Mouse (Mus musculus): Measurements from ENCODE around the gene Haus4. TPM values are rescaled to one million over a fixed set of nuclear protein-coding genes. Genes with fewer than 3 reads are reported as not detected.

Gene Haus4
- polyA plus RNA-seq, 1 experiment from 2014 or later: 27.3 TPM

- H3K27ac ChIP-seq (ENCODE audit: low read depth, low read length): peak overlapping the region; percentile 75
- DNase-seq (ENCODE audit: low spot score) (peak; percentile 7), ATAC-seq (no peak; the same call in 1 of the 2 replicates)
- peak overlapping the region; percentile 66; the same call in 1 of the 2 replicates for H3K4me2 ChIP-seq (ENCODE audit: low read length)
- no peak overlapping the region for H3K4me3 ChIP-seq (ENCODE audit: low read depth, low read length)
- H3K9me3 ChIP-seq (replicated peaks; ENCODE audit: control insufficient read depth, low read length): no peaks in the 10 kb centered on the region
- H3K4me1 ChIP-seq (ENCODE audit: control insufficient read depth, insufficient read depth, low read length): peaks cover 4% of the 10 kb centered on the region; the same call in 1 of the 2 replicates
- 27% methylated on average over 5 of the region's 5 CpGs for WGBS
- no peaks in the 10 kb centered on the region for H3K36me3 ChIP-seq (ENCODE audit: control insufficient read depth, insufficient read depth, low read length)
- no peaks in the 10 kb centered on the region for H3K27me3 ChIP-seq (replicated peaks; ENCODE audit: control insufficient read depth, insufficient read depth, low read length)
- peak overlapping the region; percentile 72 for H3K9ac ChIP-seq (ENCODE audit: low read length)
These were observed 26.4 kb downstream of the Haus4 start for GRCm38 (mm10) chr14:54528007-54528393.

- peak overlapping the region; percentile 75 for H3K27ac ChIP-seq (ENCODE audit: low read depth, low read length)
- no peaks in the 10 kb centered on the region for H3K27me3 ChIP-seq (replicated peaks; ENCODE audit: control insufficient read depth, insufficient read depth, low read length)
- 1% methylated on average over 18 of the region's 18 CpGs for WGBS
- peaks cover 4% of the 10 kb centered on the region; the same call in 1 of the 2 replicates for H3K4me1 ChIP-seq (ENCODE audit: control insufficient read depth, insufficient read depth, low read length)
- DNase-seq (ENCODE audit: low spot score) (peak; percentile 62), ATAC-seq (peak; percentile 82)
- H3K9me3 ChIP-seq (replicated peaks; ENCODE audit: control insufficient read depth, low read length): no peaks in the 10 kb centered on the region
- H3K9ac ChIP-seq (ENCODE audit: low read length): peak overlapping the region; percentile 72
- peak overlapping the region; percentile 34 for H3K4me3 ChIP-seq (ENCODE audit: low read depth, low read length)
- H3K4me2 ChIP-seq (ENCODE audit: low read length): peak overlapping the region; percentile 66
- no peaks in the 10 kb centered on the region for H3K36me3 ChIP-seq (ENCODE audit: control insufficient read depth, insufficient read depth, low read length)
These were observed 27.0 kb downstream of the Haus4 start for GRCm38 (mm10) chr14:54527227-54528006.

- DNase-seq (ENCODE audit: low spot score): peak; percentile 50
- 20% methylated on average over 6 of the region's 6 CpGs for WGBS
- Histone ChIP-seq H3K4me1 (ENCODE audit: control insufficient read depth, insufficient read depth, low read length) (peaks cover 4% of the 10 kb centered on the region; the same call in 1 of the 2 replicates), H3K9me3 (replicated peaks; ENCODE audit: control insufficient read depth, low read length) (no peaks in the 10 kb centered on the region), H3K9ac (ENCODE audit: low read length) (no peak overlapping the region), H3K36me3 (ENCODE audit: control insufficient read depth, insufficient read depth, low read length) (no peaks in the 10 kb centered on the region), H3K27me3 (replicated peaks; ENCODE audit: control insufficient read depth, insufficient read depth, low read length) (no peaks in the 10 kb centered on the region), H3K4me3 (ENCODE audit: low read depth, low read length) (no peak overlapping the region), H3K27ac (ENCODE audit: low read depth, low read length) (no peak overlapping the region), H3K4me2 (ENCODE audit: low read length) (no peak overlapping the region)
- no peak for ATAC-seq
These were observed 30.8 kb downstream of the Haus4 start for GRCm38 (mm10) chr14:54523600-54523999.

GRCm38 (mm10) chr14:54516710-54517310 is 37.6 kb downstream of the Haus4 start:
- H3K4me2 ChIP-seq (ENCODE audit: low read length): peak overlapping the region; percentile 72
- H3K9me3 ChIP-seq (replicated peaks; ENCODE audit: control insufficient read depth, low read length): no peaks in the 10 kb centered on the region; the same call in 1 of the 2 replicates
- H3K27me3 ChIP-seq (replicated peaks; ENCODE audit: control insufficient read depth, insufficient read depth, low read length): no peaks in the 10 kb centered on the region
- WGBS: 3% methylated on average over 17 of the region's 17 CpGs
- H3K4me3 ChIP-seq (ENCODE audit: low read depth, low read length): peak overlapping the region; percentile 70
- peak overlapping the region; percentile 71; the same call in 1 of the 2 replicates for H3K27ac ChIP-seq (ENCODE audit: low read depth, low read length)
- ATAC-seq (peak; percentile 56; the same call in 1 of the 2 replicates), DNase-seq (ENCODE audit: low spot score) (peak; percentile 5)
- H3K4me1 ChIP-seq (ENCODE audit: control insufficient read depth, insufficient read depth, low read length): peaks cover 8% of the 10 kb centered on the region
- peaks cover 35% of the 10 kb centered on the region for H3K36me3 ChIP-seq (ENCODE audit: control insufficient read depth, insufficient read depth, low read length)
- peak overlapping the region; percentile 76 for H3K9ac ChIP-seq (ENCODE audit: low read length)

- Histone ChIP-seq H3K4me2 (ENCODE audit: low read length) (no peak overlapping the region), H3K4me3 (ENCODE audit: low read depth, low read length) (no peak overlapping the region), H3K27me3 (replicated peaks; ENCODE audit: control insufficient read depth, insufficient read depth, low read length) (no peaks in the 10 kb centered on the region), H3K36me3 (ENCODE audit: control insufficient read depth, insufficient read depth, low read length) (peaks cover 84% of the 10 kb centered on the region), H3K27ac (ENCODE audit: low read depth, low read length) (no peak overlapping the region), H3K9ac (ENCODE audit: low read length) (no peak overlapping the region), H3K4me1 (ENCODE audit: control insufficient read depth, insufficient read depth, low read length) (no peaks in the 10 kb centered on the region), H3K9me3 (replicated peaks; ENCODE audit: control insufficient read depth, low read length) (no peaks in the 10 kb centered on the region; the same call in 1 of the 2 replicates)
- no peak for ATAC-seq
- no peak for DNase-seq (ENCODE audit: low spot score)
- 89% methylated on average over 9 of the region's 9 CpGs for WGBS
These were observed 44.6 kb downstream of the Haus4 start for GRCm38 (mm10) chr14:54509774-54510173.

- Histone ChIP-seq H3K4me3 (ENCODE audit: low read depth, low read length) (no peak overlapping the region), H3K36me3 (ENCODE audit: control insufficient read depth, insufficient read depth, low read length) (peaks cover 19% of the 10 kb centered on the region), H3K4me2 (ENCODE audit: low read length) (no peak overlapping the region), H3K9ac (ENCODE audit: low read length) (no peak overlapping the region), H3K4me1 (ENCODE audit: control insufficient read depth, insufficient read depth, low read length) (no peaks in the 10 kb centered on the region), H3K27ac (ENCODE audit: low read depth, low read length) (no peak overlapping the region), H3K9me3 (replicated peaks; ENCODE audit: control insufficient read depth, low read length) (no peaks in the 10 kb centered on the region; the same call in 1 of the 2 replicates), H3K27me3 (replicated peaks; ENCODE audit: control insufficient read depth, insufficient read depth, low read length) (no peaks in the 10 kb centered on the region)
- 85% methylated on average over 2 of the region's 2 CpGs for WGBS
- ATAC-seq: no peak
- no peak for DNase-seq (ENCODE audit: low spot score)
These were observed 51.3 kb downstream of the Haus4 start for GRCm38 (mm10) chr14:54503092-54503491.

- H3K9me3 ChIP-seq (replicated peaks; ENCODE audit: control insufficient read depth, low read length): no peaks in the 10 kb centered on the region; the same call in 1 of the 2 replicates
- 83% methylated on average over 2 of the region's 2 CpGs for WGBS
- no peak overlapping the region for H3K4me3 ChIP-seq (ENCODE audit: low read depth, low read length)
- peaks cover 2% of the 10 kb centered on the region; the same call in 1 of the 2 replicates for H3K36me3 ChIP-seq (ENCODE audit: control insufficient read depth, insufficient read depth, low read length)
- H3K4me2 ChIP-seq (ENCODE audit: low read length): no peak overlapping the region
- H3K4me1 ChIP-seq (ENCODE audit: control insufficient read depth, insufficient read depth, low read length): no peaks in the 10 kb centered on the region
- ATAC-seq (no peak), DNase-seq (ENCODE audit: low spot score) (no peak)
- H3K9ac ChIP-seq (ENCODE audit: low read length): no peak overlapping the region
- H3K27me3 ChIP-seq (replicated peaks; ENCODE audit: control insufficient read depth, insufficient read depth, low read length): no peaks in the 10 kb centered on the region
- no peak overlapping the region for H3K27ac ChIP-seq (ENCODE audit: low read depth, low read length)
These were observed 53.1 kb downstream of the Haus4 start for GRCm38 (mm10) chr14:54501365-54501764.

GRCm38 (mm10) chr14:54499330-54499729 is 55.1 kb downstream of the Haus4 start:
- ATAC-seq (no peak), DNase-seq (ENCODE audit: low spot score) (no peak)
- WGBS: 83% methylated on average over 2 of the region's 2 CpGs
- no peaks in the 10 kb centered on the region; the same call in 1 of the 2 replicates for H3K9me3 ChIP-seq (replicated peaks; ENCODE audit: control insufficient read depth, low read length)
- H3K4me1 ChIP-seq (ENCODE audit: control insufficient read depth, insufficient read depth, low read length): no peaks in the 10 kb centered on the region
- H3K4me2 ChIP-seq (ENCODE audit: low read length): no peak overlapping the region
- H3K27me3 ChIP-seq (replicated peaks; ENCODE audit: control insufficient read depth, insufficient read depth, low read length): no peaks in the 10 kb centered on the region
- no peak overlapping the region for H3K4me3 ChIP-seq (ENCODE audit: low read depth, low read length)
- no peaks in the 10 kb centered on the region for H3K36me3 ChIP-seq (ENCODE audit: control insufficient read depth, insufficient read depth, low read length)
- H3K27ac ChIP-seq (ENCODE audit: low read depth, low read length): no peak overlapping the region
- no peak overlapping the region for H3K9ac ChIP-seq (ENCODE audit: low read length)

GRCm38 (mm10) chr14:54496706-54497105 is 57.7 kb downstream of the Haus4 start:
- 89% methylated on average over 14 of the region's 14 CpGs for WGBS
- Histone ChIP-seq H3K4me3 (ENCODE audit: low read depth, low read length) (no peak overlapping the region), H3K4me2 (ENCODE audit: low read length) (no peak overlapping the region), H3K9me3 (replicated peaks; ENCODE audit: control insufficient read depth, low read length) (no peaks in the 10 kb centered on the region; the same call in 1 of the 2 replicates), H3K36me3 (ENCODE audit: control insufficient read depth, insufficient read depth, low read length) (no peaks in the 10 kb centered on the region), H3K9ac (ENCODE audit: low read length) (no peak overlapping the region), H3K27ac (ENCODE audit: low read depth, low read length) (no peak overlapping the region), H3K4me1 (ENCODE audit: control insufficient read depth, insufficient read depth, low read length) (no peaks in the 10 kb centered on the region), H3K27me3 (replicated peaks; ENCODE audit: control insufficient read depth, insufficient read depth, low read length) (no peaks in the 10 kb centered on the region)
- DNase-seq (ENCODE audit: low spot score) (no peak), ATAC-seq (no peak)

Measured in forebrain, embryonic 14.5 days (tissue).